Mouse (Mus musculus) limb, embryonic 13.5 days (tissue): Measurements from ENCODE around the gene Serpina1b. TPM values are rescaled to one million over a fixed set of nuclear protein-coding genes. Genes with fewer than 3 reads are reported as not detected.
"Not testable (repeated sequence)": the region's sequence is repeated elsewhere in the genome, so short reads cannot be mapped to it uniquely, and the experiment has no call there.

Experiments
- ATAC-seq: fragments of 200-750 bp; cut with Nextera tagmentation; 2 replicates; pipeline ENCODE4 v1.8.0; 2017; ENCODE audit warnings: low read depth, moderate number of reproducible peaks, moderate TSS enrichment; ENCODE audit not compliant: low FRiP score
- H3K27ac ChIP-seq: fragments of 300-500 bp; sonication (generic); 2 replicates; pipeline ENCODE4 v1.5.1; 2015; ENCODE audit warnings: inconsistent platforms, mild to moderate bottlenecking, moderate library complexity
- H3K27me3 ChIP-seq: fragments of 300-500 bp; sonication (generic); 2 replicates; pipeline ENCODE4 v1.6.1; 2015; ENCODE audit warnings: mild to moderate bottlenecking, inconsistent platforms
- H3K36me3 ChIP-seq: fragments of 300-500 bp; sonication (generic); 2 replicates; pipeline ENCODE4 v1.6.1; 2015; ENCODE audit warnings: inconsistent platforms, mild to moderate bottlenecking, moderate library complexity
- H3K4me1 ChIP-seq: fragments of 300-500 bp; sonication (generic); 2 replicates; pipeline ENCODE4 v1.6.1; 2015; ENCODE audit warnings: inconsistent platforms
- H3K4me2 ChIP-seq: fragments of 300-500 bp; sonication (generic); replicated peaks from 2 replicates; pipeline ENCODE4 v1.6.1; 2015; ENCODE audit warnings: inconsistent platforms, mild to moderate bottlenecking, moderate library complexity
- H3K4me3 ChIP-seq: fragments of 300-500 bp; sonication (generic); 2 replicates; pipeline ENCODE4 v1.5.1; 2015; ENCODE audit warnings: moderate library complexity, mild to moderate bottlenecking, inconsistent platforms
- H3K9ac ChIP-seq: fragments of 300-500 bp; sonication (generic); 2 replicates; pipeline ENCODE4 v1.6.1; 2015; ENCODE audit warnings: mild to moderate bottlenecking, inconsistent platforms
- H3K9me3 ChIP-seq: fragments of 300-500 bp; sonication (generic); 2 replicates; pipeline ENCODE4 v1.6.1; 2016; ENCODE audit warnings: inconsistent platforms
- WGBS: fragments of 180-500 bp; shearing (Covaris S2); methylation state at CpG from one replicate; pipeline ENCODE4 v1.1.7; 2015; 5-methylcytosine and 5-hydroxymethylcytosine counted together
- polyA plus RNA-seq: library from polyadenylated mRNA; unstranded; fragments of >200 nt; fragmentation: Nextera tagmentation; extraction: Ambion mirVana; gene quantifications from 2 replicates; pipeline ENCODE4 v1.2.1, GENCODE M21; 2015

Gene Serpina1b
- polyA plus RNA-seq, 1 experiment from 2014 or later, result 0.36 TPM

DNA sequence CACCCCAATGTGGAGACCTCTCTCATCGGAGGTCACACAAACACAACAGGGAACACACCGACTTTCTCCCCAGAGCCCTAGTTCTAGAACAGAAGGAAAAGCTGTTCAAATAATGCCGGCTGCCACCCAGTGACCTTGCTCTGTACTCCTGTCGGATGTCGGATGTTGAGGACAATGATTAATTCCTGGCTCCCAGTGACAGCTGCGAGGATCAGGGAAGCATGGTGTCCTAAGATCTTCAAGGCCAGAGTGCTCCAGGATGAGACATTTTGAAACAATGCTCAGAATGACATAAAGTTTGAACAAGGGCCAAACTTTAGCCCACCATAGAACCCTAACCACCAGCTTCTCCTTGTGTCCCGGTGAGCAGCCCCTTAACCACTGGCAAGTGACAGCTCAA is 143.2 kb downstream of the Serpina1b start:
- Histone ChIP-seq H3K9ac (no peak overlapping the region), H3K36me3 (no peaks in the 10 kb centered on the region), H3K9me3 (no peaks in the 10 kb centered on the region), H3K27ac (no peak overlapping the region), H3K4me3 (no peak overlapping the region), H3K27me3 (no peaks in the 10 kb centered on the region), H3K4me2 (no peak overlapping the region), H3K4me1 (no peaks in the 10 kb centered on the region)
- ATAC-seq, result no peak
- WGBS, result 70% methylated on average over 7 of the region's 7 CpGs

DNA sequence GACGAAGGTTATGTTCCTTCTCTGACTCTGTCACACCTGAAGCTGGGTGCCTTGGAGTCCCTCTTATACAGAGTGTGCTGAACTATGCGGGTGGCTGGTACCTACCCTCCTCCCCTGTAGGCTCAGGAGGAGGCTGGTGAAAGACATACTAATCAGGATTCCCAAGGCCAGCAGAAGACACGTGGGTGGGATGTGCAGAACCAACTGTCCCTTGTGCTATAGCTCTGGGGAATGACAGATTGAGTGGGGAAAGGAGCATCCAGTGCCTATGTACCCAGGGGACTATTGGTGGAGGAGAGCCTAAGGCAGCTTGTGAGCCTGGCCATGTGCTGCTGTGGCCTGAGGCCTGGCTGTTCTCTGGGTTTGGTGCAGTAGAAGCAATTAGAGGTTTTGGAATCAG is 144.1 kb downstream of the Serpina1b start:
- H3K4me1 ChIP-seq, result no peaks in the 10 kb centered on the region
- ATAC-seq, result no peak; the same call in 1 of the 2 replicates
- no peaks in the 10 kb centered on the region for H3K9me3 ChIP-seq
- H3K9ac ChIP-seq, result no peak overlapping the region
- H3K27me3 ChIP-seq, result no peaks in the 10 kb centered on the region
- 73% methylated on average over 3 of the region's 3 CpGs for WGBS
- H3K4me2 ChIP-seq, result no peak overlapping the region
- no peak overlapping the region for H3K4me3 ChIP-seq
- no peaks in the 10 kb centered on the region for H3K36me3 ChIP-seq
- no peak overlapping the region for H3K27ac ChIP-seq

DNA sequence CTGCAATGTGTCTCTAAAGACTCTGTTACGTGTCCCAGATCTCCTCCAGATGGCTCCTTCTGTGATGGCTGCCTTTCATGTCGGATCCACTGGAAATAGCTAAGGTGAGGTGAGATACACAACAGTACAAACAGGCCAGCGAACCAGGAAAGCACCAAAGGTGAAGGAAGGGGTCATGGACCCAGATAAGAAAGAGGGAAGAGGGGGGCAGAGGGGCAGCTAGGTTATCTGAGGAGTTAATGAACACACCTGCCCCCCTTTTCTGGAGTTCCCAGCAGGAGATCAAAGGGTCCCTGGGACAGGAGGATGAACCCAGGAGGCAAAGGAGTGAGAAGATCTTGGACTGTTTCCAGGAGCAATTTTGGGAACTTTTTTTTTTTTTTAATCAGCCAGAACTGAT is 144.8 kb downstream of the Serpina1b start:
- 46% methylated on average over 3 of the region's 3 CpGs for WGBS
- no peak overlapping the region for H3K4me3 ChIP-seq
- ATAC-seq, result no peak
- H3K4me1 ChIP-seq, result no peaks in the 10 kb centered on the region
- no peaks in the 10 kb centered on the region for H3K9me3 ChIP-seq
- no peak overlapping the region for H3K4me2 ChIP-seq
- no peak overlapping the region for H3K9ac ChIP-seq
- no peaks in the 10 kb centered on the region for H3K36me3 ChIP-seq
- no peak overlapping the region for H3K27ac ChIP-seq
- no peaks in the 10 kb centered on the region for H3K27me3 ChIP-seq

DNA sequence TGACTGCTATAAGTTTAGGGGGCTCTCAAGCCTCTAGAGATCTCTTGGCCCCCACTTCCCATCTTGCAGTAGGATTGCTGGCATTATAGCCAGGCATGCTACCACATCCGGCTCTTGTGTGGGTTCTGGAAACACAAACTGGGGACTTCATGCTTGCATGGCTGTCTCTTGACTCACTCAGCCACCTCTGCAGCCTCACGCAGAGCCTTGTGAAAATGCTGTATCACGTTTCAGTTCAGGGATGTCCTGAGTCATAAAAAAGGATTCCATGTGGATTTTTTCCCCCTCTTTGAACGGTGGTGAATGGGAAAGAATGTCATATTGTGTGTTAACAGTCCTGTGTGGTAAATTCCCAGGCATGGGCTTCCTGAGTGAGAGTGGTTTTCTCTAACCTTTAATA is 146.4 kb downstream of the Serpina1b start:
- Histone ChIP-seq H3K9ac (no peak overlapping the region), H3K4me3 (no peak overlapping the region), H3K4me1 (no peaks in the 10 kb centered on the region), H3K27ac (no peak overlapping the region), H3K9me3 (no peaks in the 10 kb centered on the region), H3K36me3 (no peaks in the 10 kb centered on the region), H3K4me2 (no peak overlapping the region), H3K27me3 (no peaks in the 10 kb centered on the region)
- 34% methylated on average over 4 of the region's 4 CpGs for WGBS
- ATAC-seq, result no peak

- Histone ChIP-seq H3K4me1 (no peaks in the 10 kb centered on the region), H3K36me3 (no peaks in the 10 kb centered on the region), H3K4me2 (no peak overlapping the region), H3K4me3 (no peak overlapping the region), H3K27ac (no peak overlapping the region), H3K27me3 (no peaks in the 10 kb centered on the region), H3K9ac (no peak overlapping the region), H3K9me3 (no peaks in the 10 kb centered on the region)
- ATAC-seq, result no peak
- 79% methylated on average over 2 of the region's 2 CpGs for WGBS
Observed at GRCm38 (mm10) chr12:103681739-103682138, 148.4 kb downstream of the Serpina1b start.

GRCm38 (mm10) chr12:103681169-103681568 is 149.0 kb downstream of the Serpina1b start:
- no peak for ATAC-seq
- H3K4me1 ChIP-seq, result no peaks in the 10 kb centered on the region
- 78% methylated on average over 2 of the region's 2 CpGs for WGBS
- H3K4me2 ChIP-seq, result no peak overlapping the region
- no peak overlapping the region for H3K4me3 ChIP-seq
- H3K9ac ChIP-seq, result no peak overlapping the region
- H3K9me3 ChIP-seq, result no peaks in the 10 kb centered on the region
- no peak overlapping the region for H3K27ac ChIP-seq
- H3K27me3 ChIP-seq, result no peaks in the 10 kb centered on the region
- H3K36me3 ChIP-seq, result no peaks in the 10 kb centered on the region

- not testable (repeated sequence) for H3K4me3 ChIP-seq, H3K9ac ChIP-seq, H3K4me2 ChIP-seq, H3K36me3 ChIP-seq, H3K27me3 ChIP-seq, H3K9me3 ChIP-seq, H3K27ac ChIP-seq, H3K4me1 ChIP-seq, ATAC-seq
- 92% methylated on average over 1 of the region's 1 CpGs for WGBS
Observed at GRCm38 (mm10) chr12:103679853-103680252, 150.3 kb downstream of the Serpina1b start.

Other genes with a start within 250 kb of the Serpina1b start
- not detected in 2 replicates for gene Serpina10, start 198.9 kb downstream of the Serpina1b start, polyA plus RNA-seq
- gene Serpina6, start 173.2 kb downstream of the Serpina1b start, polyA plus RNA-seq, result 0.18 and 5.3 TPM in 2 replicates
- gene Serpina16, start 154.2 kb downstream of the Serpina1b start, polyA plus RNA-seq, result not detected in 2 replicates
- gene Serpina1f, start 134.8 kb downstream of the Serpina1b start, polyA plus RNA-seq, result not detected in 2 replicates
- not detected in 2 replicates for gene Serpina1d, start 56.8 kb downstream of the Serpina1b start, polyA plus RNA-seq
- 0.14 and 0.69 TPM in 2 replicates for gene Serpina1a, start 33.2 kb upstream of the Serpina1b start, polyA plus RNA-seq
- gene Serpina1c, start 74.5 kb upstream of the Serpina1b start, polyA plus RNA-seq, result 0.46 TPM in 1 of 2 replicates, not detected in the other
- gene Serpina1e, start 128.6 kb upstream of the Serpina1b start, polyA plus RNA-seq, result 0.45 TPM in 1 of 2 replicates, not detected in the other
- not detected in 2 replicates for gene Serpina11, start 159.6 kb upstream of the Serpina1b start, polyA plus RNA-seq
- gene Serpina9, start 183.4 kb upstream of the Serpina1b start, polyA plus RNA-seq, result not detected in 2 replicates
- not detected in 2 replicates for gene Serpina12, start 214.1 kb upstream of the Serpina1b start, polyA plus RNA-seq